Mouse (Mus musculus): ENCODE results near the gene Rbm26.

GRCm38 (mm10) chr14:105085332-105085993, 91.7 kb downstream of the Rbm26 start:
- no peak for TF ChIP-seq EP300 (IDR thresholded peaks at IDR 0.05; ENCODE audit: low read depth)
- no peak for TF ChIP-seq CTCF (IDR thresholded peaks at IDR 0.05; ENCODE audit: low read depth)

Measured in liver, embryonic 14.5 days (tissue).